Mouse (Mus musculus): Measurements from ENCODE around the gene Ldb3.

DNA sequence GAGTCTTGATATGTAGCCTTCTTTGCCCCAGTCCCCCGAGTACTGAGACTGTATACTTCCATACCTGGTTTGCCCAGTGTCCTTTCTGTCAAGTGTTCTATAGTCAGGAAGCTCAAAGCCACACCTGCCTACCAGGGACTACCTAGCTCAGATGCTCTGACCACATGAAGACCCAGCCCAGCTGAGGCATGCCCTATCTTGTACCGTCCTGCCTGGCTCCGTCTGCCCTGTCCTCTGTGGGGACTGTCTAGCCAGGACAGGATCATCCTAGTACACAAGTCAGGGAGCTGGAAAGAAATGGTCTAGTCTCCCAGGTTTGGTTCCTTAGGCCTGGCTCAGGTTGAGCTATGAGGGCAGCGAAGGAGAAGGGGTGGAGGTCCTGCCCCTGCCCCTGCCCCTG lies 19.9 kb downstream of the Ldb3 start:
- no peak for TF ChIP-seq POLR2A (IDR thresholded peaks at IDR 0.05; ENCODE audit: borderline replicate concordance, extremely low read depth, insufficient read depth, insufficient read length, poor library complexity, severe bottlenecking)
- no peak for TF ChIP-seq CTCF (IDR thresholded peaks at IDR 0.05; ENCODE audit: borderline replicate concordance, extremely low read depth, insufficient read depth, insufficient read length)

Measured in brain, embryonic 14.5 days (tissue).